Mouse (Mus musculus) telencephalon, adult 2 months (tissue): ENCODE measurements around the gene Il25.

Experiments used
- DNase-seq: peaks from one replicate; pipeline ENCODE4 v3.0.0-alpha.2; 2011; ENCODE audit warnings: low read depth, low spot score

The Il25 gene

DNA sequence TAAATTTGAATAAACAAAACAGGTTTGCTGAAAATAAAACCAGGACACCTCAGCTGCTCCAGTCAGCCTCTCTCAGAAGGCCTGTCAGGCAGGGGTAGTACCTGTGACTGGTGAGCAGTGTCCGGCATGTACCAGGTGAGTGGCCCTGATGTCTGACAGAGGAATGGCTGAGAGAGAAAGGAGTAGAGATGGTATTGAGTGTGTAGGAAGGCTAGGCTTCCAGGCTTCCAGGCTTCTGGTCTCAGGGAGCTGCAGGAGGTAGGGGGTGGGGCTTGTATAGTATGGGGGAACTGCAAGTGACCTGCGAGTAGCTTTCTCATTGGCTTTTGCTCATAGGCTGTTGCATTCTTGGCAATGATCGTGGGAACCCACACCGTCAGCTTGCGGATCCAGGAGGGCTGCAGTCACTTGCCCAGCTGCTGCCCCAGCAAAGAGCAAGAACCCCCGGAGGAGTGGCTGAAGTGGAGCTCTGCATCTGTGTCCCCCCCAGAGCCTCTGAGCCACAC lies at the start of gene Il25:
Gene Il25 (plus strand): TSS at position 51 of the 506 bp plus-strand sequence.
- no peak for DNase-seq

DNA sequence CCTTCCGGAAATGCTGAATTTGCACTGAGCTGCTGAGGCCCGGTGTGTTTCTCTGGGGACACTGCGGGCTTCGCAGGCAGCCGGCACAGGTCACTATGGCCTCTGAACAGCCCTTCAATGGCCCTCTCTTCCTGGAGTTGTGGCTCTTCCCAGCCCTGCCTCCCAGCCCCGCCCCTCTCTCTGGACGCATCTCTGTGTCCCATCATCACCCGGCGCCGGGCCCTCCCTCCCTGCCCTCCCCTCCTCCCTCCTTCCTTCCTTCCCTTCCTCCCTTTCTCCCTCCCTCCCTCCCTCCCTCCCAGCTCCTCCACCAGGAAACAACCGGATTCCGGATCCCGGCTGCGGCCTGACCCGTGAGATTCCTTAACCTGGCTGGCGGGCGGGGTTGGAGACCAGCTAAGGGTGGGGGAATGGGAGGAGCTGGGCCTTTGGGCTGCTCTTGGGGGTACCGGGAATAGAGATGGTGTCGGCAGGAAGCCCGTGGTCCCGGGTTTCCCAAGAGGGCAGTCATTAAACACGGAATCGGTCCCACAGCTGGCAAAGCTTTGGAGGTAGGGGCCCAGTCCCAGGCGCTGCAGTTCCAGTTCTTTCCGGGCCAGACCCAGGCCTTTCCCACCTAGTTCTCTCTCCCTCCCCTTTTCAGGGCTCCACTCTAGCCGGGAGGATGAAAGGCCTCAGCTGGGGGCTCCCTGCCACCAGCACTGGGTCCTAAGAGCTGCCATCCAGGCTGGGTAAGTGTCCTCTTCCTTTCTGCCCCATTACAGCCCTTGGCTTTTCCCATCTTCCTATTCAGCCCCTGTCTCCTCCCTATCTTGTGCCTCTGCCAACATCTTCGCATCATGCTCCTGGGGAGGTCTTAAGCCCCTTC lies 49.1 kb upstream of the Il25 start, which contains the start of the genes Bcl2l2 and Gm20521:
Gene Bcl2l2 (plus strand): TSS at position 224 of the 868 bp plus-strand sequence.
Gene Gm20521 (plus strand): TSS at position 288 of the 868 bp plus-strand sequence.
- peak; percentile 77 for DNase-seq

DNA sequence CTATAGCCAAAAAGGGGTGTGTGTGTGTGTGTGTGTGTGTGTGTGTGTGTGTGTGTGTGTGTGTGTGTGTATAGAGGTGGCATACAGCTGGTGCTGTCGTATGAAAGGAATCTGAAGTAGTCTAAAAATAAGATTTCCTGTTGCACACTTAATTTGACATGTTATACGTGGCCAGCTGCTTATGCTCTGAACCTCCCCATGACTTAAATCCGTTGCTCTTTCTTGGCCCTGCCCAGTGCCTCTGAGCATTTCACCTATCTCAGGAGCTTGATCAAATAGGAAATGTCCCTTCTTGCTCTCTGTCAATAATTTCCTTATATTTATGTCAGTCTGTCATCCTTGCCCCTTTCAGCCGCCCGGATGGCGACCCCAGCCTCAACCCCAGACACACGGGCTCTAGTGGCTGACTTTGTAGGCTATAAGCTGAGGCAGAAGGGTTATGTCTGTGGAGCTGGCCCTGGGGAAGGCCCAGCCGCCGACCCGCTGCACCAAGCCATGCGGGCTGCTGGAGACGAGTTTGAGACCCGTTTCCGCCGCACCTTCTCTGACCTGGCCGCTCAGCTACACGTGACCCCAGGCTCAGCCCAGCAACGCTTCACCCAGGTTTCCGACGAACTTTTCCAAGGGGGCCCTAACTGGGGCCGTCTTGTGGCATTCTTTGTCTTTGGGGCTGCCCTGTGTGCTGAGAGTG lies 48.3 kb upstream of the Il25 start:
- no peak for DNase-seq

DNA sequence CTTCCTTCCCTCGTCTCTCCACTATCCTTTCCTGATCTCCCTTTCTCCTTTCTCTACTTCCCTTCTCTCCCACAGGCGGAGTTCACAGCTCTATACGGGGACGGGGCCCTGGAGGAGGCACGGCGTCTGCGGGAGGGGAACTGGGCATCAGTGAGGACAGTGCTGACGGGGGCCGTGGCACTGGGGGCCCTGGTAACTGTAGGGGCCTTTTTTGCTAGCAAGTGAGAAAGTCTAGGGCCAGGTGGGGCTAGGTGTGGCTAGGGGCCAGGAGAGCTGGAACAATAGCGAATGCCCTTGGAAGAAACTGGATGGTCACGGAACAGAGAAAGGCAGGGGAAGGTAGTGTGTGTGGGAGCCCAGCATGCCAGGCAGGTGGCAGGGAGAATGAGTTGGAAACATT lies 47.2 kb upstream of the Il25 start:
- DNase-seq = no peak

DNA sequence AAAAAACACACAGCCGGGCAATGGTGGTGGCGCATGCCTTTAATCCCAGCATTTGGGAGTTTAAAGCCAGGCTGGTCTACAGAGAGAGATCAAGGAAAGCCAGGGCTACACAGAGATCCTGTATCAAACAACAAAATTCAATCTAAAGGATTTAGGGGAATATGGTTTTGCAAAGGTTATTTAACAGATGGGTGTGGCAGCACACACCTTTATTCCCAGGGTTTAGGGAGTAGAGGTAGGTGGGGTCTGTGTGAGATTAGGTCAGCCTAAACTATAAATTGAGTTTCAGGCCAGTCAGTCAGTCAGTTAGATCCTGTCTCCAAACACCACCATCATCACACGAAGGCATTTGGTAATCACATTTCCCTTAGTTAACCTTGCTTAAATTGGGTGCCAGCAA lies 40.3 kb upstream of the Il25 start, which contains the start of gene Pabpn1:
Gene Pabpn1 (plus strand): TSS at position 301 of the 400 bp plus-strand sequence.
- no peak for DNase-seq

DNA sequence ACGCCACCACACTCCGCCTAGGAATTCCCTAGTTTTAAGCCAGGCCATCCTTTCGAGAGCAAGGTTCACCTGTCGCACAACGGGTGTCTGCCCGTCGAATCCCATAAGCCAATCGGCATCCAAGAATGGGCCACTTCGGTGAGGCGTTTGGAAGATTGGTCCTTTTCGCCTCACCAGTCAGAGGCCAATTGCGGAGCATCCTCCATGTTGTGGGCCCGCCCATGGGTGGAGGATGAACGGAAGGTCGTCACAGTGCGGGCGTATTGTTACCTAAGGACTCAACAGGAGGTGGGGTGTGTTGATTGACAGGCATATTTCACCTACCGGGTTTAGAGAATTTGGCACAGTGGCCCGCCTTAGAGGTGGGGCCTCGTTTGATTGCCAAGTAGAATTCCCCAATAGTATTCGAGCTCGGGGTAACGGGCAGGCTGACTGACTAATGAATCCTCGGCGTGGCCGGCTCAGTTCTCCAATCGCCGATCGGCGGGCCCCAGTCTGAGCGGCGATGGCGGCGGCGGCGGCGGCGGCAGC lies 38.8 kb upstream of the Il25 start:
- peak; percentile 100 for DNase-seq

DNA sequence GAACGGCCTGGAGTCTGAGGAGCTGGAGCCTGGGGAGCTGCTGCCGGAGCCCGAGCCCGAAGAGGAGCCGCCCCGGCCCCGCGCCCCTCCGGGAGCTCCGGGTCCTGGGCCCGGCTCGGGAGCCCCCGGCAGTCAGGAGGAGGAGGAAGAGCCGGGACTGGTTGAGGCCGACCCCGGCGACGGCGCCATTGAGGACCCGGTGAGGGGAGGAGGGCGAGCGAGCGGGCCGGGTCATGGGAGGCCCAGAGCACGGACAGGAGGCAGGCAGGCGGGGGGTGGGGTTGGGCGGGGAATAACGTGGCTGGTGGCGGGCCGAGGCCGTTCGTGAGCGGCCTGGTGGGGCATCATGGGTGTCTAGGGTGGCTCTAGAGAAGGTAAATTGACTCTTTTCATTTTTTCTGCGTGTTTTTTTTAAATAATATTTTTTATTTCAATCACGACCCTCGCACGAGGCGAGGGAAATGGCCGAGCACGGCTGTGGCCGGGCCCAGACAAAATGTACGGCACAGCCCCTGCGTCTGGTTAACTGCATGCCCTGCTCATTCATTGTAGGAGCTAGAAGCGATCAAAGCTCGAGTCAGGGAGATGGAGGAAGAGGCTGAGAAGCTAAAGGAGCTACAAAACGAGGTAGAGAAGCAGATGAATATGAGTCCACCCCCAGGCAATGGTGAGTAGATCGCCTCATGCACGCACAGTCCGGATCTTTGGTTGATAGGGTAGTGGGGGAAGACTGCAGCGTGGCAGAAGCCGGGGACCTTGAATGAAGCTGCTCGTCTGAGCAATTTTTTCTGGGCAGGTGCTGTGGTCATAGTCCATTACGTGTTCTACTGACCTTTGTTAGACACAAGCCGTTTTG lies 38.0 kb upstream of the Il25 start:
- no peak for DNase-seq

DNA sequence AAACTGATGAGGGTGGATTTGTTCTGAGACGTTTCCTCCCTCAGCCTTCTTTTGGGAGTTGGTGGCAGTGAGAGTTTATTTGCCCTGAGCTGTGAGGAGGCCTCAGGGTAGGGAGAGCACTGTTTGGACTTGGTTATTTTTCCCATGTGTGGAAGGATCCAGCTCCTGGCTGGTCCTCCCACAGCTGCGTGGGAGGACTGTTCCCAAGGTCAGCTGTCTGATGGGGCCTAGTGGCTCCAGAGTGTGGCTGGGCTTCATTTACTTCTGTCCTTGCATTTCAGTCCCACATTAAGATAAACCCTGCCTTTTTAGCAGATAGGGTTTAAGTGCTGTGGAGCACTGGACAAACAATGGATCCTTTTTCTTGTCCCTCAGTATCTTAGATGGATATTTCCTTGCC lies 35.0 kb upstream of the Il25 start:
- DNase-seq = no peak

DNA sequence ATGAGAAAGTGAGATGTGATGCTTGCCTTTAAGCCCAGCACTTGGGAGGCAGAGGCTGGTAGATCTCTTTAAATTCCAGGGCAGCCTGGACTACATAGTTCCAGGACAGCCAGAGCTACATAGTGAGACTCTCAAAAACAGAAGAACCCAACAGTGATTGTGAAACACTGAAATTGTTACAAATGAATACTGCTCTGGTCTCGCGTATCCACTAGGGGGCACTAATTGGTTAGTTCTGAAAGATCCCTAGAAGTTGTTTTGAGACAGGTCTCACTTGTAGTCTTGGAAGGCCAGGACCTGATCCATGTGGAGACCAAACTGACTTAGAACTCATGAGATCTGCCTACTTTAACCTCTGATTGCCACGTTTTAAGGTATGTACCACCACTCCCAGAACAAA lies 32.1 kb upstream of the Il25 start:
- peak; percentile 79 for DNase-seq

DNA sequence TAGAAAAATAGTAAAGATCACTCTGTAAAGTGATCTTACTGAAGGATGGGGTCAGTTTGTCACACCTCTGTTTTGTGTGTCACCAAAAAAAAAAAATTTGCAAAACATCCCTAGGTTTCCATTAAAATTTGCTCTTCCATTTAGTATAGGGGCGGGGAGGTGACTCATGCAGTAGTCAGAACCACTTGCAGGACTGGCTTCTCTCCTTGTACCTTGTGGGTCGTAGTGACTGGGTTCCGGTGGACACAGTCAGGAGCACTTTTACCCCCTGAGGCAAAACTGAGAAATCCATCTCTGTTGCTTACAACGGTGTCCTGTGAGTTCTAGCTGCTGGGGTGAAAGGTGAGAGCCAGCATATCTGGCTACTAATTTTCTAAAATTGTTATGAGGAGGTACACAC lies 28.9 kb upstream of the Il25 start:
- DNase-seq = no peak

DNA sequence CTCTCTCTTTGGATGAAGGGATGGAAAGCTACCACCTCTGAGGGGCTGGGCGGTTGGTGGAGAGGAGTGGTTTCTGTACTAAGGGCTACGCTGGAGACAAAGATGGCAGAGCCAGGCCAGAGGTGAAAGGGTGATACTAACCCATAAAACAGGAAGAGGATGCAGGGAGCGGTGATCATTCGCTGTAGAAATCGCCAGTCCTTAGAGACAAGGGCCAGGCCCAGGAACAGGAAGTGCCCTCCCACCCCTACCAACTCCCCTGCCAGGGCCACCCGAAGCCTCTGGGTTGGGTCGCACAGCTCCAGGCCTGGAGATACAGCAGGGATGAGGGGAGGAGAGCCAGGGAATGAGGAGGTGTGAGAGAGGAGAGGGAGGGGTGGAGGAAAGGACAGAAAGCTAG lies 23.8 kb upstream of the Il25 start:
- DNase-seq = no peak

DNA sequence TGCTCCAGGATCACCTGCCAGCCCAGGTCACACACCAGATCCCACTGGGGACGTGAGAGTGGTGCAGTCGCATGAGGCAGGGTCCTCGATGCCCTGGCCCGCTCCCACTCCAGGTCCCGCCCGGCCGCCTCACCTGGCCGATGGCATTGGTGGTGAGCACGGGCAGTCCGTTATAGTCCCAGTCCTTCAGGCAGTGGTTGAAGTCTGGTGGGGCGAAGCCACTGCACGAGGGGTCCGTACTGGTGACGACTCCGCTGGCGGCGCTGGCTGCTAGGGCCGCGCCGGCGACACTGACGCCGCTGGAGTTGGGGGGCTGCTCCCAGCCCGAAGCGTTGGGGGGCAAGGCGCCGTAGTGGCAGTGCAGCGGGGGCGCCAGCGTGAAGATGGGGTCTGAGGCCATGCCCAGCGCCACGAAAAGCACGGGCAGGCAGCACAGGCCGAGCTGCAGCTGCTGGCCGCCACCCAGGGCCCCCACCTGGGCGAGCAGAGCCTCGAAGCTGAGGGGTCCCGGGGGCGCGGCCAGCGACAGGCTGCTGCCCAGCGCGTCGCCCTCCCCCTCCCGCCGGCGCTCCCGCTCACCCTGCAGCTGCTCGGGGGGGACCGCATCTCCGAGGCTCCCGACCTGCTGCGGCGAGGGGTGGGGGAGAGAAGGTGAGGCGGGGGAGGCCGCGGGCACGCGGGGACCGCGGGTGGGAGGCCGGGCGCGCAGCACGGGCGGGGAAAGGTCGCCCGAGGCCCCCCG lies 20.2 kb upstream of the Il25 start:
- no peak for DNase-seq

DNA sequence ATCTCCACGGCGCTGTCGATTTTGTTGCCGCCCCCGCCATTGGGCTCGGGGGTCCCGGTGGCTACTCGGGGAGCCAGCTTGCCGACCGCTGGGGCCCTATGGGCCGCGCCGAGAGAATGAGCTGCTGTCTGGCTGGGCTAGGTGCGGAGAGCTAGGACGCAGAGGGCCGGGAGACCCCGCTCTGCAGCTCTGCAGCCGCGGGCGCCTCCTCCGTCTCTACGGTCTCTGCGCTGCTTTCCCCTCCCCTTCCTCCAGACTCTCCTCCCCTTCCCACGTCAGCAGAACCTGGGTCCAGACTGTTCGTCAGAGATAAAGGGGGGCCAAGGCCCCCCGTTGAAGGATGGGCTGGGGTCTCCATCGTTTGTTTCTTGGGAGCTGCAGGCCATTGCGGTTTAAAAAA lies 19.6 kb upstream of the Il25 start, which contains the start of gene Slc22a17:
Gene Slc22a17 (minus strand): TSS at position 247 of the 400 bp plus-strand sequence.
- peak; percentile 72 for DNase-seq

DNA sequence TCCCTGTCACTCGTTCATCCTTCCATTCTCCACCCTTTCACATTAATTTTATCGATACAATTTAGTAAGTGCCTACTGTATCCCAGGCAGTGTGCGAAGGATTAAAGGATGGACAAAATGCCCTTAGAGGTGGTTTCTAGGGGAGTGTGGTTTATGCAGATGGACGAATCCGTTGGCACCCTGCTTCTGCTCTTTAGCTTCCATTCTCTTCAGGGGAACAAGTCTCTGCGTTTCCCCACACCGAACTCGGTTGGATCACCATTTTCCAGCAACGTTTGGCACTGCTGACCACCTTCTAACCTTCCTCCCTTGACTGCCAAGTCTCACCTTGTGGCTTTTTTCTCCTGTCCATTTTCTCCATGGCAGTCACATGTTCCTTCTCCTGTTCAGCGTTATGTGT lies 19.2 kb upstream of the Il25 start:
- no peak for DNase-seq

DNA sequence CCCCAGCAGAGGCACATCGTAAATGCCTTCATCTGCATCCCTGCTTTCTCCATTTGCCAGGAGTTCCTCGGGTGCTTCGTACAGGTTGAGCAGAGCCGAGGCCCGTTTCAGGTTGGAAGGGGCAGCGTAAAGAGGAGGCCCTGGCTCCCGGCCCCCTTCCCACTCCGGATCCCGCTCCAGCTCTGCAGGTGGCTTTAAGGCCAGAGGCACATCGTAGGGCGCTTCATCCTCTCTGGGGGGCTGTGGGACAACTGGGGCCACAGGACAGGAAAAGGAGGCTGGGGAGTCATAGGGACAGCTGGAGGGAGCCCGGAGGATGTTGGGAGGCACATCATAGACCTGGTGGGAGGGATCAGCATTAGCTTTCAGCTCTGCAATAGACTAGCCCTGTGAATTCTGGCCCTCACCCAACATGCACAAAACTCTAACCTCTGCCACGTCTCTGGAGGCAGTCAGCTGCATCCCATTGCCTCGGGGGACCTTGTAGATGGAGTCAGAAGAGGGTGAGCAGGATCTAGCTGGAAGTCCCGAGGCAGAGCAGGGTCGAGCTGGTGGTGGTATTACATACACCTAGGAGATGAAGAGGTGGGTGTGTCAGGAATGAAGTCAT lies 12.3 kb upstream of the Il25 start:
- DNase-seq = no peak

DNA sequence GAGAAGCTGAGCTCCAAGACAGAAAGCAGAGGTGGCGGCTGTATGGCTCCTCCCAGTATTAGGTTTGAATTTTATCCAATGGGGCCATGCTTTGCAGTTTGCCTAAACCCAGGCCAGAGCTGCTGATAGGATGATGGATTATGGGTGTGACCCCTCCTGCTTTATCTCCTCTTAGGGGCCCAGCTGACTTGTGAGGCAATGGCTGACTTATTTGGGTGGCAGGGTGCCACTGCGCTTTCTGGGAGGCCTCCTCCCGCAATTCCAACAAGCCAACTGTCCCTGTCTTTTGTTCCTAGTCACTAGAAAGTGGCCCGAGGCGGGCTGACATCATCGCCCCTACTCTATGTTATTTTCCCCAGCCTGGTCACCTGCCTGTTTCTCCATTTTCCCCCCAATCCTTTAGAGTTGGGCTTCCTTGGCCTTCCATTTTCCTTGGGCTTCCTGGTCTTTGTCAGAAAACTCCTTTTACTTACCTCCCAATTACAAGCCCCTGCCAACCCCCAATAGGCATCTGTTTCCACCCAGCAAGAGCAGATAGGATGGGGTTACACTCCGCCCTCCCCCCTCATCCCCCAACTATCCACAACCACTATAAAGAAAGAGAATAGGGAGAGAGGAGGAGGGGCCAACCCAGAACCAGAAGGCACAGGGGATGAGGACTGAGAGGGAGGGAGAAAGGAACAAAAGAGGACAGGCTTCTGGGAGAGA lies 7.7 kb upstream of the Il25 start:
- DNase-seq = no peak

DNA sequence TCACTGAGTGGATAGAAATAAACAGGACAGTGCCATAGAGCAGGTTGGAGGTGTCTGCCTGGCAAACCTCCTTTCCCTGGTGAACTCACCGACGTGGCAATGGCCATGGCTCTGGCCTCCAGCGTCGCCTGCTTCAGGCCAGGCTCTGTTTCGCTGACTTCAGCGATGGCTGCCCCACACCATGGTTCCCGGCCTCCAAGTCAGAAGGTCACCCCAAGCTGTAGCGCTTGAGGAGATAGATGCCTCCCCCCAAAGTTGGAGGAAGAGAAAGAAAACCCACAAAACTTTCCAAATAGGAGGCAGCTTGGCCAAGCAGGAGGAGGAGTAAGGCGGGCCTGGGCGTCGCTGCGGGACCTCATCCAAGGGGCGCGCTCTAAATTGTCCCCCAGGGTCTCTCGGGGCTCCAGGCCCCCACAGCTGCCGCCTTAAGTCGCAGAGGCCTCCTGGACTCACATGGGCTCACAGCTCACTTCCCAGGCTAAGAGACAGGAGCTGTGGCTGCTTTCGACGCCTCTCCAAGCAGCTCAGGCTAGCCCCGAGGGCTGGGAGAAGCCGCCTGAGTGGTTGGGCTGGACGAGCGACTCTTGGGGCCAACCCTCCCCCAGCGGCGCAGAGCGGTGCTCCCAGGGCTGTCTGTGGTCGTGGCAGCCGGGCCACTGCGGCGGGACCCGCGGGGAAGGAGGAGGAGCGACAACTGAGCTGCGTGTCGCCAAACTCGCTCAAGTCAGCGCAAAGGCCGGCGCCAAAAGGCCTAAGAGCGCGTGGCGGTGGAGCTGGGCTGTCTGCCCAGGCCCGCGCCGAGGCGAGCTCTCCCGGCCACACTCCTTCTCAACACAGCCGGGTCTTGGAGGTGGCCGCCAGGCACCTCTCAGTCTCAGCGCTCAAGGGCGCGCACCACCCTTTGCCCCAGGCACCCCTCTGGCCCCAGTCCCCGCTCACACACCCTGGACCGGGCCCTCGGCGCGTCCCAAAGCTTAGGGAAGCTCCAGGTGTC lies 6.8 kb upstream of the Il25 start, which contains the start of gene Efs:
Gene Efs (minus strand): TSS at position 778 of the 994 bp plus-strand sequence.
- no peak for DNase-seq
